Mouse (Mus musculus): ENCODE measurements around the gene Gm32687. TPM values are rescaled to one million over a fixed set of nuclear protein-coding genes. Genes with fewer than 3 reads are reported as not detected.
"Not testable (repeated sequence)": the region's sequence is repeated elsewhere in the genome, so short reads cannot be mapped to it uniquely, and the experiment has no call there.

The Gm32687 gene
- 9.3 TPM in 2 replicates for polyA plus RNA-seq (2016; fragmentation: Nextera tagmentation; extraction: Ambion mirVana)

DNA sequence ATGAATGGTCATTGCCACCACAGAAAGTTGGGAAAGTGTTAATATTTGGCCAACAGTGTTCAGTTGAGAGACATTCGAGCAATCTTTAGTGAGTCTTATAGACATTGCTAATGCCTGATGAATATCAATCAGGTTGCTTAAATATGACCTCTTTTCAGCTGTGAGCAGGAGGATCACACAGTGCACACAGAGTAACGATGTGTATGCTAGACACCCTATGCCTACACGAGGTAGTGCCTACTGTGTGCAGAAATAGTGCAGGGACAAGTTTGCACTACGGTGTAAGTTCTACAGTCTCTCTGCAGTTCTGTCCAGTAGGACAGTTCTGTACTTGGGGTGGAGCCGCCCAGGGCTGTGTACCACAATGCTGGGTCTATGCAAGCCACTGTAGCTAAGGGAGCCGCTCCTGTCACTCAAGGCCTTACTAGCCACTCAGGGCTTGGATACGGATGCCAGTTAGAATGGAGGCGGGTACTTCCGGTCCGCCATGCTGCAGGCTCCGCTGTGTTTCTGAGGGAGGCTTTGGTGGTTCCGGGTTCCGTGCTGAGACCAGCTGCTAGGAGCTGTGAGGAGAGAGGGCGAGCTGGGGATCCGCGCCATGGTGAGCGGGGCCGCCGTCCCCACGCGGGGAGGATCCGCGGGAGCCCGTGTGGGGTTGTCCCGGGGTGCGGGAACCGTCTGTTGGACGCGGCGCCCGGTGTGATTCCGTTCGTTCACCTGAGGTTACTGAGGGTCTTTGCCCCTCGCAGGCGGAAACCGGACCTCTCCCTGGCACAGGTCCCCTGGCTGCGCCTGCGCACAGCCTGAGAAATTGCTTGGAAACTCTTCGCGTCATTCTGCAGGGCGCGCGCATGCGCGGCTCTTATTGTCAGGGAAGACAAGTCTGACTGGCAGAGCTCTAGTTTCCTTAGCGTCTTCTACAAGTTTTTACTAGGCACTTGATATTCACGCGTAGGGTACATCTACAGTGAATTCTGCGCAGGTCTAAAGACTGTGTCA is at the start of gene Gm32687:
Gene Gm32687 (plus strand): TSS at position 526 of the 999 bp plus-strand sequence.
- WGBS, result 37% methylated on average over 6 of the region's 49 CpGs
- H3K36me3 ChIP-seq; H3K27me3 ChIP-seq (ENCODE audit: insufficient read depth, poor library complexity, severe bottlenecking); H3K4me1 ChIP-seq (replicated peaks); H3K27ac ChIP-seq; H3K9me3 ChIP-seq; DNase-seq (ENCODE audit: low spot score); H3K4me3 ChIP-seq: not testable (repeated sequence)

DNA sequence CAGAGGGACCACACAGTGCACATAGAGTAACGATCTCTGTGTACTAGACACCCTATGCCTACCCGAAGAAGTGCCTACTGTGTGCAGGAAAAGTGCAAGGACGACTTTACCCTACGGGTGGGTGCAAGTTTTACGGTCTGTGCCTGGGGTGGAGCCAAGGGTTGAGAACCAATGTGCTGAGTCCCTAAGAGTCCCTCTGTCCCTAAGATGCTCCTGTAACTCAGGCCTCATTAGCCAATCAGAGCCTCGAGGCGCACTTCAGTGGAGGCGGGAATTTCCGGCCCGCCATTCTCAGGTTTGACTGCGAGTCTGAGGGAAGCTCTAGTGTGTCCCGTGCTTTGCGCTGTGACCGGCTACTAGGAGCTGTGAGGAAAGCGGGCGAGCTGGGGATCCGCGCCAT is 17.5 kb upstream of the Gm32687 start:
- H3K4me1 ChIP-seq (replicated peaks); H3K36me3 ChIP-seq; H3K4me3 ChIP-seq; H3K9me3 ChIP-seq; H3K27ac ChIP-seq; DNase-seq (ENCODE audit: low spot score); H3K27me3 ChIP-seq (ENCODE audit: insufficient read depth, poor library complexity, severe bottlenecking): not testable (repeated sequence)
- no CpG with 5 or more reads among the region's 18 CpGs for WGBS

DNA sequence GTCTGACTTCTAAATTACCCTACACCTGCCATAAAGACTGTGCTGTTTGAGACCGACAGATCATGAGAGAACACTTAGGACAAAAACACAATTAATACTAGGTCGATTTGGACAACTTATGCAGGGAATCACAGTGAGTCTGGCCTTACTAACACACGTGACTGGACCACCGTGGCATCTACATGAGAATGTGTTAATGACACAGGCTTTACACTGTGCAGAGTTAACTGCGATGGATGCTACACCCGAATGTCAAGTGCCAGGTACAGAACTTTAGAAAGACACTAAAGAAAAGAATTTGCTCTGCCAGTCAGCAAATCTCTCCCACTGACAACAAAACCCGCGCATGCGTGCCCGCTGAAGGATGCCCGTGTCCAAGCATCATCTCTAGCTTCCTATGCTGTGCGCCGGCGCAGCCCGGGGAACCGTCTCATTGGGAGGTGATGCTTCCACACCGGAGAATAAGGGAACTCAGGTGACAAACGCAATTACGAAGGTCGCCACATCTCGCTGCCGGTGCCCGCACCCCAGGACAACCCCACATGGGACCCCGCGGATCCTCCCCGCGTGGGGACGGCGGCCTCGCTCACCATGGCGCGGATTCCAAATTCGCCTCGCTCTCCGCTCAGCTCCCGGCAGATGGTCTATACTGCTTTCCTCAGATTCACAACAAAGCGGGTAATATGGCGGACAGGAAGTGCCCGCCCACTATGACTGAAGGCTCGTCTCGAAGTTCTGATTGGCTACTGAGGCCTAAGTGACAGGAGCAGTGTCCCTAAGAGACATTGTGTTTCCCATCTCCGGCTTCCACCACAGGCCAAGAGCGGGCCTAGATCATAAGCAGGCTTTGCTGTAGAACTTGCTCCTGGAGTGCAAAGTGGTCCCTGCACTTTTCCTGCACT is 66.4 kb downstream of the Gm32687 start, which contains the start of gene Zfp781:
Gene Zfp781 (minus strand): TSS at position 639 of the 902 bp plus-strand sequence.
- H3K4me3 ChIP-seq; DNase-seq (ENCODE audit: low spot score); H3K27me3 ChIP-seq (ENCODE audit: insufficient read depth, poor library complexity, severe bottlenecking); H3K27ac ChIP-seq; H3K36me3 ChIP-seq; H3K9me3 ChIP-seq; H3K4me1 ChIP-seq (replicated peaks): not testable (repeated sequence)
- WGBS, result no CpG with 5 or more reads among the region's 43 CpGs

Other genes with a start within 250 kb of the Gm32687 start
- 52.5 and 57.3 TPM in 2 replicates for gene Sirt6, start 236.1 kb upstream of the Gm32687 start, polyA plus RNA-seq (2016; fragmentation: Nextera tagmentation; extraction: Ambion mirVana)
- gene Ankrd24, start 235.4 kb upstream of the Gm32687 start, polyA plus RNA-seq (2016; fragmentation: Nextera tagmentation; extraction: Ambion mirVana), result 6.8 and 7.5 TPM in 2 replicates
- gene Gm10778, start 214.9 kb upstream of the Gm32687 start, polyA plus RNA-seq (2016; fragmentation: Nextera tagmentation; extraction: Ambion mirVana), result 3.6 and 5.7 TPM in 2 replicates
- gene Zfp433, start 159.1 kb upstream of the Gm32687 start, polyA plus RNA-seq (2016; fragmentation: Nextera tagmentation; extraction: Ambion mirVana), result 18.0 and 19.8 TPM in 2 replicates
- 9.7 and 12.1 TPM in 2 replicates for gene Gm3055, start 92.8 kb upstream of the Gm32687 start, polyA plus RNA-seq (2016; fragmentation: Nextera tagmentation; extraction: Ambion mirVana)
- 2.7 and 3.3 TPM in 2 replicates for gene Gm4767, start 51.7 kb upstream of the Gm32687 start, polyA plus RNA-seq (2016; fragmentation: Nextera tagmentation; extraction: Ambion mirVana)
- 4.3 and 5.4 TPM in 2 replicates for gene Zfp781, start 66.5 kb downstream of the Gm32687 start, polyA plus RNA-seq (2016; fragmentation: Nextera tagmentation; extraction: Ambion mirVana)
- 13.2 and 15.0 TPM in 2 replicates for gene Zfp873, start 184.2 kb downstream of the Gm32687 start, polyA plus RNA-seq (2016; fragmentation: Nextera tagmentation; extraction: Ambion mirVana)
- 3.5 and 6.2 TPM in 2 replicates for gene BC024063, start 219.4 kb downstream of the Gm32687 start, polyA plus RNA-seq (2016; fragmentation: Nextera tagmentation; extraction: Ambion mirVana)

Data from hindbrain, embryonic 10.5 days (tissue).